Mouse (Mus musculus) stomach, postnatal 0 days (tissue): ENCODE data around the gene Slc9a1.

Experiments
- CTCF ChIP-seq: IDR thresholded peaks from 2 replicates; pipeline ENCODE4 v1.5.1; 2016; ENCODE audit warnings: antibody characterized with exemption, low read depth, mild to moderate bottlenecking, moderate library complexity
- EP300 ChIP-seq: optimal IDR thresholded peaks from 2 replicates; pipeline ENCODE3; 2016; ENCODE audit warnings: antibody characterized with exemption

GRCm38 (mm10) chr4:133419312-133420004 is 50.0 kb downstream of the Slc9a1 start:
- TF ChIP-seq EP300 (no peak), CTCF (peak; percentile 92)
